Comparison of ENCODE assay signal across 11 mouse cellular contexts in the genomic region with DNA sequence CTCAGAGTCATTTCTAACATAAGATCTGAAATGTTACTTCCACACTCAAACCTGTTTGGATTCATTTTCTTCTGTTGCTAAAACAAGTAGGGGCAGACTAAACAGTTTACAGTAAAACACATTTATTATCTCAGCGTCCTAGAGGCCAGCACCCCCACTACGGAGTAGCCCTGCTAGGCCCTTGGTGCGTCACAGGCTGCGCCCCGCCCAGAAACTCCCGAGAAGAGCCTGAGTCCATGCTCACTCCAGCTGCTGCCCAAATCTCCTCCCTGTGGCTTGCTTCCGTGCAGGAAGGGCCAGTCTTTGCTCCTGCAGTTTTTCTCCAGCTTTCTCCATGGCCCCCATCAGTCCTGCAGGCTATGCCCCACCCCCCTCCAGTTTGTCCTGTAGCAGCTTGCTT. TPM values are rescaled to one million over a fixed set of nuclear protein-coding genes. Genes with fewer than 3 reads are reported as not detected.
DNase-seq lines count a peak whose midpoint lies in the region; ATAC-seq lines count a peak whose summit lies in the region.
"Had no signal": no experiment of that assay in that cellular context is flagged by ENCODE, and none has a peak within 500 bp of the region (broad histone marks: within the 10 kb centered on the region; RNA-seq: fewer than 3 reads in every experiment).

No protein-coding gene starts in this region.

- H3K9ac ChIP-seq in embryonic facial prominence, embryonic 12.5 days, result no peak overlapping the region
- H3K9ac ChIP-seq in liver, embryonic 16.5 days (ENCODE audit: low read depth, low read length), result peak overlapping the region; percentile 32
- H3K9ac ChIP-seq in midbrain, embryonic 16.5 days (ENCODE audit: low read depth, low read length), result no peak overlapping the region
- no peak overlapping the region for H3K9ac ChIP-seq in forebrain, embryonic 13.5 days
- H3K9ac ChIP-seq: midbrain, embryonic 12.5 days had no signal

- no peak for ATAC-seq in embryonic facial prominence, embryonic 12.5 days (ENCODE audit: insufficient number of reproducible peaks, insufficient read depth, low FRiP score, low TSS enrichment)
- ATAC-seq in liver, embryonic 16.5 days (ENCODE audit: low read depth), result peak; percentile 44; the same call in 1 of the 2 replicates
- ATAC-seq in midbrain, embryonic 16.5 days, result no peak
- ATAC-seq in forebrain, embryonic 13.5 days, result no peak

- WGBS in embryonic facial prominence, embryonic 12.5 days, result 70% methylated on average over 7 of the region's 7 CpGs
- WGBS in embryonic facial prominence, embryonic 10.5 days, result 74% methylated on average over 7 of the region's 7 CpGs
- 33% methylated on average over 7 of the region's 7 CpGs for WGBS in liver, embryonic 16.5 days (ENCODE audit: insufficient replicate concordance)
- 73% methylated on average over 7 of the region's 7 CpGs for whole genome bisulfite sequencing in midbrain, embryonic 16.5 days
- 86% methylated on average over 7 of the region's 7 CpGs for WGBS in forebrain, embryonic 13.5 days

- H3K4me3 ChIP-seq in embryonic facial prominence, embryonic 12.5 days, result no peak overlapping the region
- H3K4me3 ChIP-seq in embryonic facial prominence, embryonic 10.5 days, result no peak overlapping the region
- no peak overlapping the region for H3K4me3 ChIP-seq in liver, embryonic 16.5 days (ENCODE audit: low read depth, low read length)
- no peak overlapping the region for H3K4me3 ChIP-seq in midbrain, embryonic 16.5 days (ENCODE audit: low read depth, low read length)
- H3K4me3 ChIP-seq in forebrain, embryonic 13.5 days, result no peak overlapping the region
- H3K4me3 ChIP-seq: midbrain, embryonic 12.5 days had no signal

- H3K4me1 ChIP-seq in embryonic facial prominence, embryonic 12.5 days, result peaks cover 5% of the 10 kb centered on the region; the same call in 1 of the 2 replicates
- H3K4me1 ChIP-seq in embryonic facial prominence, embryonic 10.5 days, result peaks cover 13% of the 10 kb centered on the region
- peaks cover 23% of the 10 kb centered on the region for H3K4me1 ChIP-seq in liver, embryonic 16.5 days (ENCODE audit: control insufficient read depth, low read depth, low read length)
- no peaks in the 10 kb centered on the region for H3K4me1 ChIP-seq in midbrain, embryonic 16.5 days (ENCODE audit: control insufficient read depth, insufficient read depth, low read length)
- no peaks in the 10 kb centered on the region for H3K4me1 ChIP-seq in forebrain, embryonic 13.5 days
- H3K4me1 ChIP-seq: midbrain, embryonic 12.5 days had no signal

- H3K27me3 ChIP-seq in embryonic facial prominence, embryonic 12.5 days, result no peaks in the 10 kb centered on the region
- no peaks in the 10 kb centered on the region for H3K27me3 ChIP-seq in embryonic facial prominence, embryonic 10.5 days (replicated peaks; ENCODE audit: low read depth, poor library complexity, severe bottlenecking)
- no peaks in the 10 kb centered on the region for H3K27me3 ChIP-seq in liver, embryonic 16.5 days (ENCODE audit: control insufficient read depth, insufficient read depth, low read depth, low read length)
- no peaks in the 10 kb centered on the region for H3K27me3 ChIP-seq in midbrain, embryonic 16.5 days (ENCODE audit: control insufficient read depth, insufficient read depth, low read depth, low read length)
- no peaks in the 10 kb centered on the region for H3K27me3 ChIP-seq in forebrain, embryonic 13.5 days
- H3K27me3 ChIP-seq: midbrain, embryonic 12.5 days had no signal

- no peak for DNase-seq in embryonic facial prominence, embryonic 10.5 days (ENCODE audit: low spot score)
- peak; percentile 36 for DNase-seq in urinary bladder, postnatal 25 days (ENCODE audit: low spot score)
- DNase-seq in urinary bladder, postnatal 10 days (ENCODE audit: low spot score), result no peak
- no peak for DNase-seq in thymus, postnatal 0 days (ENCODE audit: low spot score)
- DNase-seq: gastrocnemius, postnatal 25 days; thymus, adult 2 months had no signal

- no peaks in the 10 kb centered on the region for H3K9me3 ChIP-seq in embryonic facial prominence, embryonic 12.5 days
- no peaks in the 10 kb centered on the region for H3K9me3 ChIP-seq in embryonic facial prominence, embryonic 10.5 days
- 0 out of 2 replicates have a peak, but pooled peaks cover 2% of the 10 kb centered on the region for H3K9me3 ChIP-seq in liver, embryonic 16.5 days (replicated peaks; ENCODE audit: control insufficient read depth, low read length)
- H3K9me3 ChIP-seq in midbrain, embryonic 16.5 days (replicated peaks; ENCODE audit: control insufficient read depth, low read length, poor library complexity, severe bottlenecking), result no peaks in the 10 kb centered on the region
- no peaks in the 10 kb centered on the region; the same call in 1 of the 2 replicates for H3K9me3 ChIP-seq in forebrain, embryonic 13.5 days (replicated peaks)
- H3K9me3 ChIP-seq: midbrain, embryonic 12.5 days had no signal

- 0 out of 2 replicates have a peak overlapping the region, but pooled peaks have one; percentile 36 for H3K27ac ChIP-seq in embryonic facial prominence, embryonic 12.5 days
- H3K27ac ChIP-seq in embryonic facial prominence, embryonic 10.5 days (replicated peaks), result no peak overlapping the region; the same call in 1 of the 2 replicates
- H3K27ac ChIP-seq in liver, embryonic 16.5 days (ENCODE audit: low read length), result peak overlapping the region; percentile 50
- no peak overlapping the region for H3K27ac ChIP-seq in midbrain, embryonic 16.5 days (ENCODE audit: low read length)
- no peak overlapping the region for H3K27ac ChIP-seq in forebrain, embryonic 13.5 days
- H3K27ac ChIP-seq: midbrain, embryonic 12.5 days had no signal

- no peak overlapping the region for H3K4me2 ChIP-seq in embryonic facial prominence, embryonic 12.5 days (replicated peaks)
- H3K4me2 ChIP-seq in liver, embryonic 16.5 days (ENCODE audit: low read depth, low read length), result peak overlapping the region; percentile 46
- no peak overlapping the region for H3K4me2 ChIP-seq in midbrain, embryonic 16.5 days (ENCODE audit: low read length)
- no peak overlapping the region for H3K4me2 ChIP-seq in forebrain, embryonic 13.5 days
- H3K4me2 ChIP-seq: midbrain, embryonic 12.5 days had no signal

- 0 out of 2 replicates have a peak, but pooled peaks cover 4% of the 10 kb centered on the region for H3K36me3 ChIP-seq in embryonic facial prominence, embryonic 12.5 days
- peaks cover 45% of the 10 kb centered on the region for H3K36me3 ChIP-seq in embryonic facial prominence, embryonic 10.5 days (replicated peaks)
- no peaks in the 10 kb centered on the region for H3K36me3 ChIP-seq in liver, embryonic 16.5 days (ENCODE audit: control insufficient read depth, insufficient read depth)
- 0 out of 2 replicates have a peak, but pooled peaks cover 2% of the 10 kb centered on the region for H3K36me3 ChIP-seq in midbrain, embryonic 16.5 days (ENCODE audit: control insufficient read depth, insufficient read depth, low read length)
- peaks cover 15% of the 10 kb centered on the region for H3K36me3 ChIP-seq in forebrain, embryonic 13.5 days (ENCODE audit: poor library complexity, severe bottlenecking)

RNA-seq across cellular contexts. Expression of a gene that starts 25.9 kb away (rescaled TPM):
- 10.8 and 12.0 TPM in 2 replicates for polyA plus RNA-seq in embryonic facial prominence, embryonic 12.5 days (2016; fragmentation: Nextera tagmentation; extraction: Ambion mirVana)
- polyA plus RNA-seq in embryonic facial prominence, embryonic 10.5 days (2016; fragmentation: Nextera tagmentation; extraction: Ambion mirVana), result 7.1 and 7.4 TPM in 2 replicates
- polyA plus RNA-seq in liver, embryonic 16.5 days (2015; fragmentation: Nextera tagmentation; extraction: Ambion mirVana), result 2.2 and 2.5 TPM in 2 replicates
- 4.2 and 4.7 TPM in 2 replicates for polyA plus RNA-seq in thymus, postnatal 0 days (2015; fragmentation: Nextera tagmentation; extraction: Ambion mirVana)
- 13.2 and 13.8 TPM in 2 replicates for polyA plus RNA-seq in midbrain, embryonic 16.5 days (2015; fragmentation: Nextera tagmentation; extraction: Ambion mirVana)
- polyA plus RNA-seq in forebrain, embryonic 13.5 days (2015; fragmentation: Nextera tagmentation; extraction: Ambion mirVana), result 9.2 and 10.5 TPM in 2 replicates

Comparison
In these comparisons a context has a peak if more than half of its experiments do, and no peak if none do; other contexts are left out.
1. H3K27ac ChIP-seq: peak in embryonic facial prominence, embryonic 12.5 days (single experiment) and liver, embryonic 16.5 days (single experiment); none in embryonic facial prominence, embryonic 10.5 days (single experiment), midbrain, embryonic 16.5 days (single experiment) and forebrain, embryonic 13.5 days (single experiment).